Comparison of ENCODE assay signal across 19 mouse cellular contexts in the genomic region with DNA sequence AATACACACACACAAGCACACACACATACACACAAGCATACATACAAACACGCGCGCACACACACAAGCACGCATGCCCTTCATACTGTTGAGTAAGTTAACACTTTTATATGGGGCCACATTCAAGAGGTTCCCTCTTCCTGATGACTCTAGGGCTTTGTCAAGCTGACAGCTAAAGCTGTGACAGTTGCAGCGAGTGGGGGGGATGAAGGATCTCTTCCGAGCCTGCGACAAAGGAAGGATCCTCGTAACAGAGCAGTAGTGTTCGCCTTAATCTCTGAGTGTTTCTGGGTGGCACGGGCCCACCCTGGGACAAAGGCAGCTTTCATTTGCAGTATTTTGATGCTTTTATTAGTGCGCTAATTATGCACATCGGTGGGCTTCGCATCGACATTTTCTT.
DNase-seq lines count a peak whose midpoint lies in the region; ATAC-seq and TF ChIP-seq lines count a peak whose summit lies in the region.
"Had no signal": no experiment of that assay in that cellular context is flagged by ENCODE, and none has a peak within 500 bp of the region (broad histone marks: within the 10 kb centered on the region; RNA-seq: fewer than 3 reads in every experiment).

No protein-coding gene starts in this region.

- H3K36me3 ChIP-seq in heart, embryonic 11.5 days (ENCODE audit: control insufficient read depth, insufficient read depth, low read length), result no peaks in the 10 kb centered on the region
- H3K36me3 ChIP-seq in forebrain, embryonic 16.5 days (ENCODE audit: control insufficient read depth, insufficient read depth), result peaks cover 1% of the 10 kb centered on the region; the same call in 1 of the 2 replicates
- H3K36me3 ChIP-seq in hindbrain, postnatal 0 days (ENCODE audit: insufficient read depth, low read length), result no peaks in the 10 kb centered on the region
- H3K36me3 ChIP-seq in midbrain, postnatal 0 days (ENCODE audit: insufficient read depth, low read length), result peaks cover under 1% of the 10 kb centered on the region

- no peak overlapping the region for H3K4me3 ChIP-seq in heart, embryonic 11.5 days (ENCODE audit: low read depth, low read length)
- H3K4me3 ChIP-seq in forebrain, embryonic 16.5 days (replicated peaks; ENCODE audit: low read length), result no peak overlapping the region
- no peak overlapping the region for H3K4me3 ChIP-seq in hindbrain, postnatal 0 days (ENCODE audit: low read length)
- no peak overlapping the region for H3K4me3 ChIP-seq in midbrain, postnatal 0 days (ENCODE audit: low read depth, low read length)
- H3K4me3 ChIP-seq: embryonic facial prominence, embryonic 12.5 days; gastrocnemius, adult 2 months had no signal

- no peaks in the 10 kb centered on the region for H3K27me3 ChIP-seq in heart, embryonic 11.5 days (ENCODE audit: control insufficient read depth, insufficient read depth, low read length)
- no peaks in the 10 kb centered on the region for H3K27me3 ChIP-seq in forebrain, embryonic 16.5 days (replicated peaks; ENCODE audit: control insufficient read depth, insufficient read depth, low read length)
- no peaks in the 10 kb centered on the region for H3K27me3 ChIP-seq in hindbrain, postnatal 0 days (ENCODE audit: insufficient read depth, low read length)
- no peaks in the 10 kb centered on the region for H3K27me3 ChIP-seq in midbrain, postnatal 0 days (ENCODE audit: insufficient read depth, low read length)
- H3K27me3 ChIP-seq: CH12.LX; embryonic facial prominence, embryonic 12.5 days had no signal

- DNase-seq in heart, adult 11 months, result no peak
- peak; percentile 54 for DNase-seq in hindbrain, postnatal 0 days (ENCODE audit: low spot score)
- peak; percentile 46 for DNase-seq in midbrain, postnatal 0 days (ENCODE audit: low spot score)
- no peak for DNase-seq in cerebellum, adult 18-20 months
- no peak for DNase-seq in thymus, postnatal 0 days (ENCODE audit: low spot score)
- DNase-seq in heart, adult 9 months (ENCODE audit: low spot score in 2 of 2), result no peak
- DNase-seq: cerebellum, adult 11-12 months; gastrocnemius, adult 2 months; heart, adult 18-20 months; kidney, adult 18-20 months; kidney, postnatal 14 days; left cerebral cortex, postnatal 4 days; lung, adult 18-20 months; lung, postnatal 36 days; thymus, adult 2 months had no signal

- H3K27ac ChIP-seq in heart, embryonic 11.5 days (ENCODE audit: low read depth, low read length), result no peak overlapping the region
- peak overlapping the region; percentile 34; the same call in 1 of the 2 replicates for H3K27ac ChIP-seq in forebrain, embryonic 16.5 days (ENCODE audit: low read length)
- peak overlapping the region; percentile 51; the same call in 1 of the 2 replicates for H3K27ac ChIP-seq in hindbrain, postnatal 0 days
- no peak overlapping the region; the same call in 1 of the 2 replicates for H3K27ac ChIP-seq in midbrain, postnatal 0 days (ENCODE audit: low read depth, low read length)
- H3K27ac ChIP-seq: embryonic facial prominence, embryonic 12.5 days; gastrocnemius, adult 2 months had no signal

- no peaks in the 10 kb centered on the region for H3K9me3 ChIP-seq in heart, embryonic 11.5 days (replicated peaks; ENCODE audit: control insufficient read depth, low read length)
- no peaks in the 10 kb centered on the region for H3K9me3 ChIP-seq in forebrain, embryonic 16.5 days (ENCODE audit: control insufficient read depth, low read length)
- H3K9me3 ChIP-seq in hindbrain, postnatal 0 days (ENCODE audit: low read length), result no peaks in the 10 kb centered on the region
- no peaks in the 10 kb centered on the region for H3K9me3 ChIP-seq in midbrain, postnatal 0 days (ENCODE audit: low read length)
- H3K9me3 ChIP-seq: embryonic facial prominence, embryonic 12.5 days had no signal

- TF ChIP-seq CTCF in hindbrain, postnatal 0 days (IDR thresholded peaks at IDR 0.05; ENCODE audit: low read depth), result no peak
- TF ChIP-seq CTCF in midbrain, postnatal 0 days (IDR thresholded peaks at IDR 0.05), result no peak

- H3K4me1 ChIP-seq in heart, embryonic 11.5 days (ENCODE audit: control insufficient read depth, insufficient read depth, low read length), result peaks cover 23% of the 10 kb centered on the region
- peaks cover 28% of the 10 kb centered on the region for H3K4me1 ChIP-seq in forebrain, embryonic 16.5 days (replicated peaks; ENCODE audit: control insufficient read depth, insufficient read depth, low read length)
- peaks cover 24% of the 10 kb centered on the region for H3K4me1 ChIP-seq in hindbrain, postnatal 0 days (ENCODE audit: insufficient read depth, low read length)
- H3K4me1 ChIP-seq in midbrain, postnatal 0 days (ENCODE audit: insufficient read depth, low read length), result peaks cover 13% of the 10 kb centered on the region; the same call in 1 of the 2 replicates

- H3K4me2 ChIP-seq in heart, embryonic 11.5 days, result no peak overlapping the region
- H3K4me2 ChIP-seq in forebrain, embryonic 16.5 days (ENCODE audit: low read length), result 0 out of 2 replicates have a peak overlapping the region, but pooled peaks have one; percentile 4
- H3K4me2 ChIP-seq in hindbrain, postnatal 0 days (ENCODE audit: low read depth, low read length), result no peak overlapping the region
- no peak overlapping the region for H3K4me2 ChIP-seq in midbrain, postnatal 0 days (ENCODE audit: low read depth, low read length, poor library complexity, severe bottlenecking)
- H3K4me2 ChIP-seq: embryonic facial prominence, embryonic 12.5 days had no signal

- no peak for ATAC-seq in heart, embryonic 11.5 days (replicated peaks; ENCODE audit: insufficient number of reproducible peaks, low FRiP score, low TSS enrichment)
- peak; percentile 66 for ATAC-seq in forebrain, embryonic 16.5 days
- ATAC-seq in hindbrain, postnatal 0 days, result peak; percentile 45; the same call in 1 of the 2 replicates
- ATAC-seq in midbrain, postnatal 0 days (ENCODE audit: low FRiP score), result peak; percentile 52; the same call in 1 of the 2 replicates

- peak overlapping the region; percentile 28; the same call in 1 of the 2 replicates for H3K9ac ChIP-seq in heart, embryonic 11.5 days (ENCODE audit: low read depth, low read length)
- no peak overlapping the region for H3K9ac ChIP-seq in forebrain, embryonic 16.5 days (replicated peaks; ENCODE audit: low read depth, low read length)
- no peak overlapping the region for H3K9ac ChIP-seq in hindbrain, postnatal 0 days (replicated peaks; ENCODE audit: low read length)
- H3K9ac ChIP-seq in midbrain, postnatal 0 days (replicated peaks; ENCODE audit: low read length, poor library complexity, severe bottlenecking), result no peak overlapping the region
- H3K9ac ChIP-seq: embryonic facial prominence, embryonic 12.5 days had no signal

- WGBS in heart, embryonic 11.5 days (ENCODE audit: insufficient replicate concordance), result 78% methylated on average over 14 of the region's 14 CpGs
- WGBS in forebrain, embryonic 16.5 days, result 48% methylated on average over 14 of the region's 14 CpGs
- WGBS in hindbrain, postnatal 0 days, result 48% methylated on average over 14 of the region's 14 CpGs
- WGBS in midbrain, postnatal 0 days, result 45% methylated on average over 14 of the region's 14 CpGs

Comparison
In these comparisons a context has a peak if more than half of its experiments do, and no peak if none do; other contexts are left out.
1. H3K27ac ChIP-seq: peak in forebrain, embryonic 16.5 days (single experiment) and hindbrain, postnatal 0 days (single experiment); none in heart, embryonic 11.5 days (single experiment) and midbrain, postnatal 0 days (single experiment).
2. DNase-seq: peak in hindbrain, postnatal 0 days (single experiment) and midbrain, postnatal 0 days (single experiment); none in heart, adult 11 months (single experiment), cerebellum, adult 18-20 months (0 of 2), thymus, postnatal 0 days (single experiment) and heart, adult 9 months (0 of 2).